Mouse (Mus musculus) mouse embryonic stem cell (cell line): ENCODE results near the gene Oscar.

Experiments used
- in situ Hi-C, 2 experiments: fragments of 300-500 bp; cut with MboI; formaldehyde crosslinking; loops; 1 replicate in 1 of 2; 3 replicates in 1 of 2; pipeline ENCODE4 v1.14.3; 2019 to 2020; ENCODE audit warnings: low sequenced_read_pairs in 2 of 2, low pct_unique_long_range_greater_than_20kb in 1 of 2, mixed read lengths in 1 of 2; ENCODE audit not compliant: unreplicated experiment in 1 of 2

Oscar gene

DNA sequence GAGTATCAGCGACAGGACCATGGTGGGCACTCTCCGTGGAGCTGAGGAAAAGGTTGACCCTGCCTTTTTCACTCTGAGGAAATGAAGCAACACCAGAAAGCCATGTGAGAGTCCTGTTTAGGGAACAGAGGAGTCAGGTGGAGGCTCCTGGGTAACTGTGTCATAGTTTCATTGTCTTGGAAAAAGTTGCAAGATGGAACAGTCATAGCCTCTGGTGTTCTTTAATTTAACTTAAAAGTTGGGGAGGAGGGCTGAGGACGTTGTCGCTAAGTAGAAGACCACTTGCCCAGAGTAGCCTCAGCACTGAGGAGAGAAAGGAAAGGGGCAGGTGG is at the start of gene Oscar:
TSS of gene Oscar (minus strand) at position 101 of the 332 bp plus-strand sequence.
- in situ Hi-C loops: no loop called here

DNA sequence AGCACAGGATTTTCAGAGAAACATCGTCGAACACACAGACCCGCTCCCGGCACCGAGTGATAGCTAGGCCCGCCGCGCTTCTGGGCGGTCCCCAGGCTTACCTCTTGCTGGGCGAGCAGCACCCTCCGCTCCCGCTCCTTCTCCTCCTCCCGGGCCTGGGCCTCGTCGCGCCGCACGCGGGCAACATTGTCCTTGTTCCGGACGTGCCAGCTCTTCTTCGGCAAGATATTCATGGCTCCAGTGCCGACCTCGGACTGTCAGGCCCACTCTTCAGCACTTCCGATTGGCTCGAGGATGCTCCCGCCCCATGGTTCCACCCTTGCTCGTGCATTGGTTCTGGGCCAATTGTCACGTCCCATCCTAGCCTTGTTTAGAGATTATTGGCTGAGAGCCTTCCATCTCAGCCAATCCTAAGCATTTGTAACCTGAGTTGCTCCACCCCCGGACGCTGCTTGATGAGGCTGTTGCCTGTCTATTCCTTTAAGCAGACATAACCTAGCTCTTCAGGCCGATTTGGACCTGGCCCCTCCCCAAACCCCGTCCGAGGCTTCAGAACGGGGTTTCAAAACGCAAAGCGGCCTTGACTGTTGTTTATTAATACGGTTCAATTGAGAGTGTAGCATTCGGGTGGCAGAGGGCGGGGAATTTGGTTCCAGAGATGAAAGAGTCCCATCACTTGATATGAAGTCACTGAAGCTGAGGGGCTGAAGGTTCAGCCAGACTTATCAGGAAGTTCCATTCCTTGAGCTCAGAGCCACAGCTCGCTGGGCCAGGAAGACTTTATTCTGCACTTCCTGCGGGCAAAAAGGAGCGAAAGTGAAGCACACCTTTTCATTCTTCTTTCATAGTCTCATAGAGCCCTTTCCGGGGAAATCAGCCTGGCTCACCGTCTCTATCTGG is 49.5 kb upstream of the Oscar start, which contains the start of gene Leng1:
TSS of gene Leng1 (minus strand) at position 626 of the 900 bp plus-strand sequence.
- in situ Hi-C loops: no loop called here

DNA sequence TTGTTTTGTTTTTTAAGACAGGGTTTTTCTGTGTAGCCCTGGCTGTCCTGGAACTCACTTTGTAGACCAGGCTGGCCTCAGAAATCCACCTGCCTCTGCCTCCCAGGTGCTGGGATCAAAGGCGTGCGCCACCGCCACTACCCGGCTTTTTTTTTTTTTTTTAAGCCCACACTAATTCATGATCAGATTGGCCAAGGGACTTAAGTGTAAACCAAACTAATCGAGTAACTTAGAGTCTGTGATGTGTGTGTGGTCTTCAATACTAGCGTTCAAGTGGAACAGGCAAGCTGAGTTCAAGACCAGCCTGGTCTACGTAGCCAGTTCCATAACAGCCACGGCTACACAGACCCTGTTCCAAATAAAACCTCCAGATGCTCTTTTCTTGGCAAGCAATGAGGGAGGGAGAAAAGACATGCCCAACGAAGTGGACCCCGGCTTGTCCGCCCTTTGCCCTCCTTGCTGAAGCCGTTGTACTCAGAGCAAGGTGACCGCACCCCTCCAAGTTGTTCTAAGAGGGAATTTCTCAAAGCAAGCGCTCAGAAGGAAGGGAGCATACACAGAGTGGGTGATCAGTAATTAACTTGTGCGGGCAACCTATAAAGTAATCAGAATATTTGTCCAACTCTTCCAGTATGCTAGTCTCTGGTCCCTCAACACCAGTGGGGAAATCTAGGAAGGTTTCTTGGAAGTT is 48.7 kb upstream of the Oscar start:
- in situ Hi-C loops: loop anchor here in 1 of 2 experiments (5.0 kb wide), 1 partner anchor 37 kb away; the partner anchor contains the start of genes Prpf31 and Tfpt

GRCm38 (mm10) chr7:3658578-3658977 is 42.6 kb upstream of the Oscar start:
- in situ Hi-C loops: no loop called here

DNA sequence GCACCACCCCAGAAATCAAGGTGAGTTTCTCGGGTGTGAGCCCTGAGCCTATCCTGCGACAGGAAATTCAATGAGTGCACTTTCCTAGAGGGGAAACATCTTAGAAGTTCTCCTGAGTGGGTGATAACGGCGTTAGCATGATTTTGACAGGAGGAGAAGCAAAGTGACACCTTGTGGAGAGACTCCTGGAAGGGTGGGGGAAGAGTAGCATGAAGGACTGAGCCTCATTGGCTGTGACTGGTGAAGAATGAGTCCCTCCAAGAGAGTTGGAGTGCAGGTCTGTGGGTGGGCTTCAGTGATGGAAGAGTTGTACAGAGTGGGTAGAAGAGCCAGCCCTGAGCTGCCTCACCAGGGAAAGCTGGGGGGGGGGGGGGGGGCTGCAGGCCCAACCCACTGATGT is 41.0 kb upstream of the Oscar start:
- in situ Hi-C loops: no loop called here

GRCm38 (mm10) chr7:3646641-3647040 is 30.7 kb upstream of the Oscar start:
- in situ Hi-C loops: no loop called here

GRCm38 (mm10) chr7:3646188-3646587 is 30.2 kb upstream of the Oscar start:
- in situ Hi-C loops: no loop called here

- in situ Hi-C loops: no loop called here
These were observed 29.6 kb upstream of the Oscar start for GRCm38 (mm10) chr7:3645488-3646025.

DNA sequence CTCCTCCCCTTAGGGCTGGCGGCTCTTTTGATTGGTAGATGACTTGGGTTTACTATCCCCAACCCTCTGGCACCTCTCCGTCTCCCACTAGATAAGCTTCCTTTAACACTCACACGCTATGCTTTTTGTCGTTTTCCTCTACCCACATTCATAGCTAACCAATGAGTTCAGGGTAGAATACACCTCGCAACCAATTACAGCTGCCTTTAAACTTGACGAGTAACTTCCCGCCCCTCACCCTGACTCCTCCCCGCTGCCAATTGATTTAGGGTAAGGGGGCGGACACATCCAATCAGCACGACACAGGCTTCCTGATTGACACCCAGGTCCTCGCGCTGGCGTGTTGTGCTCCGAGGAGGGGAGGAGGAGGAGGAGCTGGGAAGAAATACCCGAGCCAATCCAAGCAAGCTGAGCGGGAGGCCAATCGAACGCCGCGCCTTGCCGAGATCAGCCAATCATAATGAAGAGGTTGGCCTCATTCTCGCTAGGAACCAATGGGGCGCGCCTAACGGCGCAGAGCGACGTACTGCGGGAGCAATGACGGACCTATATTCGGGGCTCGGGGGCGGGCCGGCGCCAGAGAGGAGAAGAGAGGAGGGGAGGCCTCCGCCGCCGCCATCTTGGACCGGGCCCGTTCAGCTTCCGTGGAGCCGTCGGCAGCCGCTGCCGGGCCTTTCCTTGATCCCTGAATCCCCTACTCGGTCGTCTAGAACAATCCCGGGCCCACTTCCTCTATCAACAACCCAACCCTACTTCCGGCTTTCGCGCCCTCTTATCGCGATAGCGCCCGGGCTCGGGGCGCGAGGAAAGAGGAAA is 28.9 kb upstream of the Oscar start, which contains the start of gene Cnot3:
TSS of gene Cnot3 (plus strand) at position 597 of the 816 bp plus-strand sequence.
- in situ Hi-C loops: no loop called here

- in situ Hi-C loops: no loop called here
These were observed 28.4 kb upstream of the Oscar start for GRCm38 (mm10) chr7:3644348-3644671.

DNA sequence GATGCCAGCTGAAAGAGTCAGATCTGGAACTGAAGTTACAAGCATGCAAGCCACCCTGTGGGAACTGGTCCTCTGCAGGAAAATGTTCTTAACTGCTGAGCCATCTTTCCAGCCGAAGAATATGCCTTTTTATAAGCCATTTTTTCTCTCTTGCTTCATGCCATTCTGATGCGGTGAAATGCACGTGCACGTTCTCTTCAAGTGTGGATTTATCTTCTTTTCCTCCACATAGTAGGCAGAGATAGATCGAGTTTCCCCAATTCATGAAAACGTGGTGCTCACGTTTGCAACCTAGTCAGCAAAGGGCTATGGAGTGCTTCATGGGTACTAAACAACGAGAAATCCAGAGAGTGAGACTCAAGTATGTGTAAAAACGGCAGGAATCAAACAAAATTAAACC is 27.9 kb upstream of the Oscar start:
- in situ Hi-C loops: no loop called here

DNA sequence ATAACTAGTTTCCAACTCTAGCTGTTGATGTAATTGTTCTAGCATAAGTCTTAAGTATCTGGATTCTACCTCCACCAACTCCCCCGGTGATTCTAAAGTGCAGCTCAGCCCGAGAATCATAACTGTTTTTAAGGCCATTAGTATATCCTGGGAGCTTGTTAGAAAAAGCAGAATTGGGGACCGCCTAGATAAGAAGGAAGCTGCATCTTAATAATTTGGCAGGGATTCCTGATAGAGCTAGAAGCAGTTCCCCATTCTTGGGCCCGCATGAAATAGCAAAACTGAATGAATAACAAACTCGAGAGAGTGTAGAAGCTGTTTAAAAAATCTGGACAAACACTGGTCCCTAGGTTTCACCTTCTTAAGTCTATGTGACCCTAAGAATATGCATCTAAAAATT is 27.5 kb upstream of the Oscar start:
- in situ Hi-C loops: no loop called here

- in situ Hi-C loops: no loop called here
These were observed 14.5 kb upstream of the Oscar start for GRCm38 (mm10) chr7:3630478-3630815.

- in situ Hi-C loops: loop anchor here in 1 of 2 experiments (5.0 to 10.0 kb wide), 2 partner anchors 32 to 855 kb away; no protein-coding TSS in a partner anchor
These were observed 13.9 kb upstream of the Oscar start, which contains the start of the genes Tfpt and Prpf31 for GRCm38 (mm10) chr7:3629543-3630477. TSS of gene Tfpt (minus strand) at chr7:3629929. TSS of gene Prpf31 (plus strand) at chr7:3629985.

DNA sequence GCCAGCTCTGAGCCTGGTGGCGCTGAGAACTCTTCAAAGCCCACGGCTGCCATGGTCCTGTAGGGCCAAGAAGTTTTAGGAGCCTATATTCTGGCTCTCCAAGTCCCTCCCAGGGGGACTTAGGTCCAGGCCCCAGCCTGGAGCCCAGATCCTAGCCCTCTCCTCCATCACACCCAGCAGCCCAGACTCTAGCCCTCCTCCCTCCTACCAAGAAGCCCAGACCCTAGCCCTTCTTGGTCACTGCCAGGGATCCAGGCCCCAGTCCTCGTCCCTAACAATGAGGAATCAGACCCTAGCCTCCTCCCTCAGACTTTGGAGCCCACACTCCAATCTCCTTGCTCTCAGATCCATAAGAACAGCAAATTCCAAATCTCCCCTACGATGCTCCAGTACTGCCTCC is 13.1 kb upstream of the Oscar start:
- in situ Hi-C loops: loop anchor here in 1 of 2 experiments (5.0 to 10.0 kb wide), 2 partner anchors 33 to 856 kb away; no protein-coding TSS in a partner anchor

DNA sequence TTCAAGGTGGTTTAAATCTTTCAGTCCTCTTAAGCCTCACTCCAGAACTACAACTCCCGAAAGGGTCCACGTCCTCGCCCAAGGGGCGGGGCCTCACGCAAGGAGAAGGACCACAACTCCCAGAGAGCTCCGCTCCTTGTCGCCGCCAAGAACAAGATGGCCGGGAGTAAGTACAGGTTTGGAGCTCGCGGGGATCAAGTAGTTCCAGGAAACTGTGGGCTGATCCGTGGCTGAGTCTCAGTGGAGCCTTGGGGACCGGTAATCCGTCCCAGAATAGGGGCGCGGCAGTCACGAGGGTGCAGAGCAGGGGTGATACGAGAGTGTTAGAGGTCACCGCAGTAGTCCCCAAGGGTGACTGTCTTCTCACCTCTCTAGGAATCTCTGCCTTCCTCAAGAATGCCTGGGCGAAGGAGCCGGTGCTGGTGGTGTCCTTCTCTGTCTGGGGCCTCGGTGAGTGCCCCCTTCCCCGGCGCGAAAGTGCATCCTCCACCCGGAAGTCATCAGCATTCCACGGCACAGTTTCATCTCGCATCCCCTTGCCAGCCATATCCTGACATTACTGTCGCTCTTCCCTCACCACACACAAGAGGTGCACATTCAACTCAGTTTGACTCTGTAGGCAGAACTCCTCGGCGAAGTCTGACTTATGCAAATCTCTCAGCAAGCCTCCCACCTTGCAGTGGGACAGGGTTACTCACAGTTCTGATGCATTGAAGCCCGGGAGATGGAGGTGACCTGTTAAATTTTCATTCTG is 1.5 kb upstream of the Oscar start, which contains the start of gene Ndufa3:
TSS of gene Ndufa3 (plus strand) at position 132 of the 754 bp plus-strand sequence.
- in situ Hi-C loops: no loop called here
